Mouse (Mus musculus) stomach, embryonic 14.5 days (tissue): Measurements from ENCODE around the gene Ppdpf. TPM values are rescaled to one million over a fixed set of nuclear protein-coding genes. Genes with fewer than 3 reads are reported as not detected.

Experiments
- ATAC-seq: fragments of 200-750 bp; cut with Nextera tagmentation; 2 replicates; pipeline ENCODE4 v1.8.0; 2017; ENCODE audit warnings: low read depth, moderate TSS enrichment; ENCODE audit not compliant: insufficient number of reproducible peaks, insufficient read depth, low FRiP score
- H3K27ac ChIP-seq: fragments of 300-500 bp; sonication (generic); 2 replicates; pipeline ENCODE4 v1.5.1; 2014; ENCODE audit warnings: mild to moderate bottlenecking, low read length, moderate library complexity, mixed read lengths
- H3K27me3 ChIP-seq: fragments of 300-500 bp; sonication (generic); 2 replicates; pipeline ENCODE4 v1.6.1; 2014; ENCODE audit warnings: low read length, control low read depth, mixed read lengths; ENCODE audit not compliant: control insufficient read depth, insufficient read depth
- H3K36me3 ChIP-seq: fragments of 300-500 bp; sonication (generic); 2 replicates; pipeline ENCODE4 v1.6.1; 2014; ENCODE audit warnings: mild to moderate bottlenecking, control low read depth, low read length, moderate library complexity, mixed read lengths; ENCODE audit not compliant: control insufficient read depth, insufficient read depth
- H3K4me1 ChIP-seq: fragments of 300-500 bp; sonication (generic); 2 replicates; pipeline ENCODE4 v1.6.1; 2014; ENCODE audit warnings: low read length, control low read depth, mixed read lengths; ENCODE audit not compliant: control insufficient read depth, insufficient read depth
- H3K4me2 ChIP-seq: fragments of 300-500 bp; sonication (generic); replicated peaks from 2 replicates; pipeline ENCODE4 v1.6.1; 2014; ENCODE audit warnings: low read depth, low read length, control low read depth
- H3K4me3 ChIP-seq: fragments of 300-500 bp; sonication (generic); 2 replicates; pipeline ENCODE4 v1.5.1; 2014; ENCODE audit warnings: low read depth, low read length, control low read depth
- H3K9ac ChIP-seq: fragments of 300-500 bp; sonication (generic); replicated peaks from 2 replicates; pipeline ENCODE4 v1.6.1; 2014; ENCODE audit warnings: low read depth, mild to moderate bottlenecking, control low read depth, low read length, moderate library complexity, mixed read lengths
- H3K9me3 ChIP-seq: fragments of 300-500 bp; sonication (generic); 2 replicates; pipeline ENCODE4 v1.6.1; 2016; ENCODE audit warnings: low read depth, low read length, control low read depth; ENCODE audit not compliant: control insufficient read depth
- WGBS: fragments of 180-500 bp; shearing (Covaris S2); extraction: QIAGEN DNeasy Blood & Tissue Kit; methylation state at CpG from one replicate; pipeline ENCODE4 v1.1.7; 2014; 5-methylcytosine and 5-hydroxymethylcytosine counted together
- polyA plus RNA-seq: library from polyadenylated mRNA; unstranded; fragments of >200 nt; fragmentation: Nextera tagmentation; extraction: Ambion mirVana; gene quantifications from 2 replicates; pipeline ENCODE4 v1.2.1, GENCODE M21; 2014

The Ppdpf gene
- polyA plus RNA-seq, 1 experiment from 2014 or later: 378 TPM

- peak within 1 kb of the TSS; percentile 57 for H3K4me2 ChIP-seq
- no peak within 1 kb of the TSS for H3K9ac ChIP-seq
- H3K27me3 ChIP-seq: peaks cover 15% of the 10 kb centered on the region
- ATAC-seq: peak; percentile 61; the same call in 1 of the 2 replicates
- no peaks in the 10 kb centered on the region for H3K36me3 ChIP-seq
- whole genome bisulfite sequencing: 3% methylated on average over 17 of the region's 17 CpGs
- H3K4me1 ChIP-seq: 0 out of 2 replicates have a peak, but pooled peaks cover 6% of the 10 kb centered on the region
- H3K9me3 ChIP-seq: no peaks in the 10 kb centered on the region
- peak within 1 kb of the TSS; percentile 20; the same call in 1 of the 2 replicates for H3K4me3 ChIP-seq
- no peak within 1 kb of the TSS for H3K27ac ChIP-seq
These were observed 26.0 kb downstream of the Ppdpf start, which contains the start of gene Srms for GRCm38 (mm10) chr2:181213021-181213445. TSS of gene Srms (minus strand) at chr2:181213185.

GRCm38 (mm10) chr2:181216037-181216436, 29.0 kb downstream of the Ppdpf start:
- Histone ChIP-seq H3K4me1 (peaks cover 15% of the 10 kb centered on the region), H3K27ac (no peak overlapping the region), H3K36me3 (no peaks in the 10 kb centered on the region), H3K9ac (no peak overlapping the region), H3K27me3 (peaks cover 15% of the 10 kb centered on the region), H3K4me3 (no peak overlapping the region), H3K9me3 (no peaks in the 10 kb centered on the region), H3K4me2 (no peak overlapping the region)
- WGBS: 86% methylated on average over 6 of the region's 6 CpGs
- ATAC-seq: no peak

GRCm38 (mm10) chr2:181218881-181219485, 31.9 kb downstream of the Ppdpf start:
- Histone ChIP-seq H3K9ac (no peak overlapping the region), H3K27ac (peak overlapping the region; percentile 61; the same call in 1 of the 2 replicates), H3K4me1 (peaks cover 8% of the 10 kb centered on the region), H3K27me3 (no peaks in the 10 kb centered on the region), H3K9me3 (no peaks in the 10 kb centered on the region), H3K4me3 (no peak overlapping the region), H3K4me2 (peak overlapping the region; percentile 51; the same call in 1 of the 2 replicates), H3K36me3 (no peaks in the 10 kb centered on the region)
- WGBS: 43% methylated on average over 5 of the region's 5 CpGs
- no peak for ATAC-seq

GRCm38 (mm10) chr2:181219538-181220216, 32.6 kb downstream of the Ppdpf start, which contains the start of gene Fndc11:
TSS of gene Fndc11 (plus strand) at chr2:181220013.
- Histone ChIP-seq H3K27ac (peak within 1 kb of the TSS; percentile 61; the same call in 1 of the 2 replicates), H3K4me3 (peak within 1 kb of the TSS; percentile 17), H3K9ac (no peak within 1 kb of the TSS), H3K4me2 (peak within 1 kb of the TSS; percentile 51), H3K36me3 (no peaks in the 10 kb centered on the region), H3K4me1 (peaks cover 8% of the 10 kb centered on the region), H3K27me3 (no peaks in the 10 kb centered on the region), H3K9me3 (no peaks in the 10 kb centered on the region)
- peak; percentile 96 for ATAC-seq
- 1% methylated on average over 25 of the region's 25 CpGs for WGBS

- ATAC-seq: 0 out of 2 replicates have a peak, but pooled peaks have one; percentile 7
- Histone ChIP-seq H3K4me3 (no peak overlapping the region), H3K9me3 (no peaks in the 10 kb centered on the region), H3K4me2 (peak overlapping the region; percentile 51), H3K9ac (no peak overlapping the region), H3K36me3 (no peaks in the 10 kb centered on the region), H3K4me1 (peaks cover 8% of the 10 kb centered on the region), H3K27ac (0 out of 2 replicates have a peak overlapping the region, but pooled peaks have one; percentile 33), H3K27me3 (no peaks in the 10 kb centered on the region)
- WGBS: 20% methylated on average over 2 of the region's 2 CpGs
These were observed 33.3 kb downstream of the Ppdpf start for GRCm38 (mm10) chr2:181220361-181220760.

- 87% methylated on average over 2 of the region's 2 CpGs for WGBS
- H3K4me1 ChIP-seq: peaks cover 5% of the 10 kb centered on the region
- no peak overlapping the region for H3K27ac ChIP-seq
- no peak overlapping the region for H3K9ac ChIP-seq
- no peaks in the 10 kb centered on the region for H3K9me3 ChIP-seq
- H3K27me3 ChIP-seq: no peaks in the 10 kb centered on the region
- H3K4me3 ChIP-seq: no peak overlapping the region
- no peak for ATAC-seq
- H3K4me2 ChIP-seq: no peak overlapping the region
- H3K36me3 ChIP-seq: no peaks in the 10 kb centered on the region; the same call in 1 of the 2 replicates
These were observed 37.9 kb downstream of the Ppdpf start for GRCm38 (mm10) chr2:181224994-181225393.

- no peaks in the 10 kb centered on the region for H3K27me3 ChIP-seq
- no peaks in the 10 kb centered on the region for H3K9me3 ChIP-seq
- no peaks in the 10 kb centered on the region; the same call in 1 of the 2 replicates for H3K36me3 ChIP-seq
- no peak overlapping the region for H3K4me3 ChIP-seq
- WGBS: 82% methylated on average over 3 of the region's 3 CpGs
- no peak overlapping the region for H3K27ac ChIP-seq
- no peak overlapping the region for H3K4me2 ChIP-seq
- no peak for ATAC-seq
- no peaks in the 10 kb centered on the region for H3K4me1 ChIP-seq
- no peak overlapping the region for H3K9ac ChIP-seq
These were observed 40.1 kb downstream of the Ppdpf start for GRCm38 (mm10) chr2:181227122-181227521.

- no peak overlapping the region for H3K4me3 ChIP-seq
- H3K36me3 ChIP-seq: no peaks in the 10 kb centered on the region; the same call in 1 of the 2 replicates
- no peaks in the 10 kb centered on the region for H3K4me1 ChIP-seq
- no peak overlapping the region for H3K27ac ChIP-seq
- no peaks in the 10 kb centered on the region for H3K9me3 ChIP-seq
- no peaks in the 10 kb centered on the region for H3K27me3 ChIP-seq
- no peak for ATAC-seq
- no peak overlapping the region for H3K4me2 ChIP-seq
- H3K9ac ChIP-seq: no peak overlapping the region
- 64% methylated on average over 1 of the region's 1 CpGs for WGBS
These were observed 41.3 kb downstream of the Ppdpf start for GRCm38 (mm10) chr2:181228335-181228734.
